Mouse (Mus musculus) olfactory bulb, adult 2 months (tissue): ENCODE data around the gene Wdr62. TPM values are rescaled to one million over a fixed set of nuclear protein-coding genes. Genes with fewer than 3 reads are reported as not detected.

Source experiments
- H3K27ac ChIP-seq: fragments of 200-500 bp; 2 replicates; pipeline ENCODE4 v1.5.1; 2012; ENCODE audit warnings: low read depth, low read length; ENCODE audit not compliant: insufficient read depth
- H3K4me1 ChIP-seq: fragments of 200-500 bp; 2 replicates; pipeline ENCODE4 v1.6.1; 2012; ENCODE audit warnings: low read length; ENCODE audit not compliant: control insufficient read depth, insufficient read depth
- H3K4me3 ChIP-seq: fragments of 200-500 bp; 2 replicates; pipeline ENCODE4 v1.5.1; 2012; ENCODE audit warnings: mild to moderate bottlenecking, low read depth, low read length, moderate library complexity; ENCODE audit not compliant: insufficient read depth
- CTCF ChIP-seq: fragments of 200-500 bp; IDR thresholded peaks from 2 replicates; pipeline ENCODE4 v1.5.1; 2012; ENCODE audit warnings: low read depth, mild to moderate bottlenecking, low read length, moderate library complexity; ENCODE audit not compliant: insufficient read depth
- POLR2A ChIP-seq: fragments of 200-500 bp; IDR thresholded peaks from 2 replicates; pipeline ENCODE4 v1.6.1; 2012; ENCODE audit warnings: mild to moderate bottlenecking, low read depth, low read length, moderate library complexity; ENCODE audit not compliant: insufficient read depth
- WGBS: fragments of 180-500 bp; shearing (Covaris S2); methylation state at CpG from one replicate; pipeline ENCODE4 v1.1.7; 2018; 5-methylcytosine and 5-hydroxymethylcytosine counted together
- polyA plus RNA-seq: library from polyadenylated mRNA; stranded (reverse); fragments of >200 nt; gene quantifications from 2 replicates; pipeline ENCODE4 v1.2.4, GENCODE M21; 2012; ENCODE audit warnings: low replicate concordance; ENCODE audit not compliant: missing spikeins, insufficient read depth, insufficient read length

Gene Wdr62
- polyA plus RNA-seq = not detected in 2 replicates

DNA sequence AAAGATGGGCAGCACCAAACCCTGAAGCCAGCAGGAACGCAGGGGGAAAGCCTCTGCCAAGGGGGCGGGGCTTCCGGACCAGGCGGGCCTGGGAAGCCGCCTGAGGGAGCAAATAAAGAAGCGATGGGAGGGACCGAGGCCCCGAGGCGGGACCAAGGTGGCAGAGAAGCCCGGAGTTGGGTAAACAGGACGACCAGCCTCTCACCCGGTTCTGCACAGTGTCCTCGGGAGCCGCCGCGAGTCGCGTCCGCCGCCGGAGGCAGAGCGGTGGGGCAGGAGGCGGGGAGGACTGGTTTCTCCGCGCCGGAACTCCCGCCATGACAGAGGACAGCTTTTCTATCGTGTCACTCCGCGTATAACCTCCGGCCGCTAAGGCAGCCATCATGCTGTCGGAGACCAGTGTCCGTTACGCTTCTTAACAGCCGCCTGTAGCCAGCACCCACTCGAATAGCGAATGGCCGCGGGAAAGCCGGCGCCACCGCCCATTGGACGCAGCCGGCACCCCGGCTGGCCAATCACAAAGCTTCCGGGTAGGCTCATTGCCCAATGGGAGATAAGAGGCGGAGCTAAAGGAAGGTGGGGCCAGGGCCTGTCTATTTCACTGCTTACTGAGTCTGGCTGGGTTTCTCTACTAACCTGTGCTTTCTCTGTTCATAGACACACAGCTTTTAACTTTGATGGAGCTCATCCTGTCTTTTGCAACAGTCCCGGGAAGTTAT, at the start of gene Wdr62, which contains the start of gene Thap8:
Wdr62 (minus strand) TSS at position 469 of the 719 bp plus-strand sequence.
Thap8 (plus strand) TSS at position 144 of the 719 bp plus-strand sequence.
- H3K4me1 ChIP-seq = 0 out of 2 replicates have a peak, but pooled peaks cover 4% of the 10 kb centered on the region
- H3K4me3 ChIP-seq = peak within 1 kb of the TSS; percentile 74
- TF ChIP-seq POLR2A (no peak), CTCF (no peak)
- peak within 1 kb of the TSS; percentile 99 for H3K27ac ChIP-seq
- WGBS = under 1% methylated on average over 49 of the region's 49 CpGs

DNA sequence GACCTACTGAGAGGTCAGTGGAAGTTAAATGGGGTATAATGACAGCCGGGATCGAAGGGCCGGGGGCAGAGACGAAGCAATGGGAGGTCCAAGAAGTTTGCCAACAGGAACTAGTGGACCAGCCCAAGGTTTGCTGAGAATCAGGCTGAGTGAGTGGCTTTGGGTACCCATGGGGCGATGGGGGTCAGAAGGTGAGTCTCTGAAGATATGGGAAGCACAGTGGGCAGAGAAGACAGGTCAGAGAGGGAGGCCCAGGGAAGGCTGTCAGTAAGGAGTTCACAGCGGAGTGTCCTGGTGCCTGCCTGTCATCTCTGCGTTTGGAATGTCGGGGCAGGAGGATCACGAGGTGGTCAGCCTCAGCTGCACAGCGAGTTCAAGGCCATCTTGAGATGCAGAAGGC, 48.2 kb upstream of the Wdr62 start:
- no peak overlapping the region for H3K27ac ChIP-seq
- TF ChIP-seq POLR2A = no peak
- no peak for TF ChIP-seq CTCF
- peaks cover 14% of the 10 kb centered on the region for H3K4me1 ChIP-seq
- no peak overlapping the region for H3K4me3 ChIP-seq
- 58% methylated on average over 10 of the region's 10 CpGs for WGBS

DNA sequence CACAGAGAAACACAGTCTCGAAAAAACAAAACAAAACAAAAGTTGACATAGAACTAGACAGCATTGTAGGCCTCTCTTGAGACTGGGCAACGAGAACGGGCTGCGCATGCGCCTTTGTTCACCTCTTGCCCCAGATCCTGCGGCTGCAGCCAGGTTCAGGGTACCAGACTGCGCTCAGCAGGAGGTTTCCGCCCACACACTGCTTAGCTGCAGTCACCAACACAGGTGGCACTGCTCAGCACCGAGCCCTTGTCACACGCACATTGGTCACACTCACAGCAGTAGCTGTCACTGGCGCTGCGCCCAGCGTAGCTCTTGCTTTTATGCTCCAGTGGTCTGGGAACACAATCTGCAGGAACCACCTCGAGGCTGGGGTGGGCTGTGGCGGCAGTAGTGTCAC, 46.9 kb upstream of the Wdr62 start:
- TF ChIP-seq POLR2A (no peak), CTCF (no peak)
- no peak overlapping the region for H3K27ac ChIP-seq
- no peak overlapping the region for H3K4me3 ChIP-seq
- peaks cover 5% of the 10 kb centered on the region for H3K4me1 ChIP-seq
- WGBS = 56% methylated on average over 15 of the region's 15 CpGs

DNA sequence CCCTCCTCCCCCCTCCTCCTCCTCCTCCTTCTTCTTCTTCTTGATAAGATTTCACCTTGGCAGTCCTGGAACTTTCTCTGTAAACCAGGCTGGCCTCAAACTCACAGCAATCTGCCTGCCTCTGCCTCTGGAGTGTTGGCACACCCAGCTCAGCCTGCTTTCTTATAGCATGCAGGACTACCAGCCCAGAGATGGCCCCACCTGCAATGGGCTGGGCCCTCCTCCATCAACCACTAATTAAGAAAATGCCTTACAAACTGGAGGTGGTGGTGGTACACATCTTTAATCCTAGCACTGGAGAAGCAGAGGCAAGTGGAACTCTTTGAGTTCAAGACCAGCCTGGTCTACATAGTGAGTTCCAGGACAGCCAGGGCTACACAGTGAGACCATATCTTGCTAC, 46.2 kb upstream of the Wdr62 start:
- no peak overlapping the region for H3K27ac ChIP-seq
- no peak overlapping the region for H3K4me3 ChIP-seq
- H3K4me1 ChIP-seq = peaks cover 8% of the 10 kb centered on the region
- TF ChIP-seq POLR2A (no peak), CTCF (no peak)

DNA sequence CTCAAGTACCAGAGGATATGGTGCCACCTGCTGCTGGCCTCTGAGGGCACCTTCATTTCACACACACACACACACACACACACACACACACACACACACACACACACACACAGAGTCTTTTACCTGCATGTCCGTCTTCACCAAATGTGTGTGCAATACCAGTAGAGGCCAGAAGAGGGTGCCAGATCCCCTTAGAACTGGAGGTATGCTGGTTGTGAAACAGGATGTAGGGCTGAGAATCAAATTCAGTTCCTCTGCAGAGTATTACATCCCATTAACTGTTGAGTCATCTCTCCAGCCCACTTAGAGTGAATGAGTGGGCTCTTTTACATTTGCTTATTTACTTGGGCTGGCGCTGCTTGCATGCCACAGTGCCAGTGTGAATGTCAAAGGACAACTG, 45.1 kb upstream of the Wdr62 start:
- WGBS = 31% methylated on average over 2 of the region's 2 CpGs
- no peak overlapping the region for H3K4me3 ChIP-seq
- peaks cover 8% of the 10 kb centered on the region for H3K4me1 ChIP-seq
- H3K27ac ChIP-seq = no peak overlapping the region
- TF ChIP-seq CTCF (no peak), POLR2A (no peak)

DNA sequence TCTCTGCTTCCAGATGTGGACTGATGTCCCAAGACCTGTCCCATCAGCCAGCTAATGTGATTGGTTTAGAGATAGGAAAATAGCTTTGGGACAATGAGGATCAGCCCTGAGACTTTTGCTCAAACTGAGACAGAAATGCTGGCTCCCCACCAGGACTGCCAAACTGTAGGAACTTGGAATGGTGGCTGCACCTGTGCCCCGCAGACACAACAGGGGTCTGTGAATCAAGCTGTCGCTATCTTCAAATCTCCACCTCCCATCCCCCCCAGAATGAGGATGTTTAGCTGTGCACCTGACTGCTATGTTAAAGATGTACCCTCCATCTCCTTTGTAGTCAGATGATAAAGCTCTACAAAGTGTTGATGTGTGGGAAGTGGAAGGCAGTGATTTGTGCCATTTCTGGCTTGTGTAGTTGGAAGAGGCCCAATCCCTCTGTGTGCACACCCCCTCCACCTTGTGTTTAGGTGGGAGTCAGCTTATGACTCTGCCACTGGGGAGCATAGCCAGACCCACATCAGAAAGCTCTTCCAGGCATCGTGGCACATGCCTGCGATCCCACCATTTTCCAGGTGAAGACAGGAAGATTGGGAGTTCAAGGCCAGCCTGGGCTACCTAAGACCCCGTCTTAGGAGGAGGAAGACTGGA, 44.2 kb upstream of the Wdr62 start:
- H3K27ac ChIP-seq = no peak overlapping the region
- no peak overlapping the region for H3K4me3 ChIP-seq
- peaks cover 8% of the 10 kb centered on the region for H3K4me1 ChIP-seq
- TF ChIP-seq CTCF = no peak
- no peak for TF ChIP-seq POLR2A
- WGBS = 77% methylated on average over 5 of the region's 5 CpGs

DNA sequence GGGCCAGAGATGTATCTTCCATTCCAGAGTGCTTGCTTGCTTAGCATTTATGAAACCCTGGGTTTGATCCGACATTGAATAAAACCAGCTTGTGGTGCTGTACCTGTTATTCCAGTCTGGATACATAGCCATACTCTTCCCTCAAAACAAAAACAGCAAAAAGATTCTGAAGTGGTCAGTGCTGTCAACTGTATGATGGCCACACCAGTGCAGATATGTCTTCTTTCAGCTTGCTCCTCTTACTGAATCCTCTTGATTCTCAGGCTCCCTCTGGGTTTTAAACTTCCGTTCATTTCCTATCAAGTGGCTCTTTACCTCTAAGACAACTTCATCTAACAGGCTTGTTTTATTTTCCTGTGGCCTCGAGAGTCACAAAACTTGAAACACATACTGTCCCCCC, 43.6 kb upstream of the Wdr62 start, which contains the start of gene Sdhaf1:
Sdhaf1 (minus strand) TSS at position 101 of the 400 bp plus-strand sequence.
- WGBS = 77% methylated on average over 3 of the region's 3 CpGs
- TF ChIP-seq POLR2A = no peak
- TF ChIP-seq CTCF = no peak
- Histone ChIP-seq H3K4me1 (peaks cover 8% of the 10 kb centered on the region), H3K27ac (no peak within 1 kb of the TSS), H3K4me3 (no peak within 1 kb of the TSS)

DNA sequence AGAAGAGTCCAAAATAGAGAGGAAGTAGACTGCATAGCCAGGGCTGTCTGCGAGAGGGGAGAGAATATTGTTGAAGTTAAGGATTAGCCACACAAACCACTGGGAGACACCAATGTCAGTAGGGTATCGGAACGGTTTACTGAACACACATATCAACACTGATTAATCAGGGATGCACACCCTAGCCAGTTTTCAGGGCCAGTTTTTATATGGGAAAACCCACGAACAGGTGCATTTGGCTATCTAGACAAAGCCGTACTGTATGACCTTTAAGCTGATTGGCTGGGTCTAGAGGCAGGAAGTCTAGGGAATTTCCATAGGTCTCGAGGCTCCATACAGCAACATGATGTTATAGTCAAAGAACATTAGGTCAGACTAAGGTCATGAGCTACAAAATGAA, 42.6 kb upstream of the Wdr62 start:
- peaks cover 8% of the 10 kb centered on the region for H3K4me1 ChIP-seq
- no peak for TF ChIP-seq POLR2A
- no peak for TF ChIP-seq CTCF
- no peak overlapping the region for H3K27ac ChIP-seq
- peak overlapping the region; percentile 39; the same call in 1 of the 2 replicates for H3K4me3 ChIP-seq
- 34% methylated on average over 6 of the region's 6 CpGs for WGBS

DNA sequence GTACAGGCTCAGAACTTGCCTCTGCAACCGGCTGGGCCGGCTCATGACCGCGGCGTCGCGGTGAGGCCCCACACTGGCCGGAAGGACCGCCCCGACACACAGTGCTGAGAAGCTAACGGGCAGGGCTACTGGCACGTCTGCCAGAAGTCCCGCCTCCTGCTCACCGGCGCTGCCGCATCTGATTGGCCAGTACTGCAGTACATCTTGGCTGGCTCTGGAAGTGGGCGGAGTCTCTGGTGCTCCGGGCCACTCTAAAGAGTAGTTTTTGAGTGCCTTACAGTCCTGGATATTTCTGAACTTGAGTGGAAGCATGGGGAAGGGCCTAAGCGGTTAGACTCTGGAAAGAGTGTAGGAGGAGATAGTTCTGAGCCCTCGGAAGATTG, 42.1 kb upstream of the Wdr62 start:
- peak overlapping the region; percentile 77 for H3K27ac ChIP-seq
- peak overlapping the region; percentile 94 for H3K4me3 ChIP-seq
- WGBS = 0% methylated on average over 20 of the region's 20 CpGs
- TF ChIP-seq CTCF (no peak), POLR2A (peak; percentile 92)
- peaks cover 7% of the 10 kb centered on the region for H3K4me1 ChIP-seq
